Mouse (Mus musculus) lung, adult 2 months (tissue): Measurements from ENCODE around the gene Rfc4. TPM values are rescaled to one million over a fixed set of nuclear protein-coding genes. Genes with fewer than 3 reads are reported as not detected.

Experiments
- DNase-seq: peaks from one replicate; pipeline ENCODE4 v3.0.0; 2022
- H3K4me1 ChIP-seq: fragments of 200-500 bp; 2 replicates; pipeline ENCODE4 v1.6.1; 2011; ENCODE audit warnings: low read length; ENCODE audit not compliant: control insufficient read depth, insufficient read depth
- H3K4me3 ChIP-seq: fragments of 200-500 bp; replicated peaks from 2 replicates; pipeline ENCODE3; 2011; ENCODE audit warnings: low read depth, mild to moderate bottlenecking, control low read depth, low read length; ENCODE audit errors: extremely low read depth
- CTCF ChIP-seq: fragments of 200-500 bp; IDR thresholded peaks from 2 replicates; pipeline ENCODE4 v1.5.1; 2011; ENCODE audit warnings: mild to moderate bottlenecking, low read length, control low read depth; ENCODE audit not compliant: insufficient read depth
- POLR2A ChIP-seq: fragments of 200-500 bp; IDR thresholded peaks from 2 replicates; pipeline ENCODE4 v1.6.1; 2011; ENCODE audit warnings: low read depth, mild to moderate bottlenecking, control low read depth, low read length, borderline replicate concordance; ENCODE audit errors: extremely low read depth
- WGBS: fragments of 180-500 bp; shearing (Covaris S2); methylation state at CpG from one replicate; pipeline ENCODE4 v1.1.7; 2018; 5-methylcytosine and 5-hydroxymethylcytosine counted together
- polyA plus RNA-seq: library from polyadenylated mRNA; depleted of rRNA; stranded (reverse); fragments of >200 nt; gene quantifications from 2 replicates; pipeline ENCODE4 v1.2.3, GENCODE M21; 2012

Rfc4 gene
- polyA plus RNA-seq, 1 experiment = 0.57 TPM

- no peak overlapping the region for H3K4me3 ChIP-seq
- WGBS = 56% methylated on average over 5 of the region's 5 CpGs
- H3K4me1 ChIP-seq = peaks cover 4% of the 10 kb centered on the region
- DNase-seq = no peak
- TF ChIP-seq POLR2A = no peak
- TF ChIP-seq CTCF = no peak
These were observed 13.0 kb downstream of the Rfc4 start for GRCm38 (mm10) chr16:23114339-23115171.

- no peak for TF ChIP-seq CTCF
- no peak for TF ChIP-seq POLR2A
- Histone ChIP-seq H3K4me1 (peaks cover 9% of the 10 kb centered on the region), H3K4me3 (no peak overlapping the region)
- no peak for DNase-seq
These were observed 13.6 kb downstream of the Rfc4 start for GRCm38 (mm10) chr16:23113903-23114302.

GRCm38 (mm10) chr16:23112861-23113435 lies 14.6 kb downstream of the Rfc4 start:
- TF ChIP-seq POLR2A (no peak), CTCF (no peak)
- 33% methylated on average over 9 of the region's 9 CpGs for WGBS

GRCm38 (mm10) chr16:23112348-23112747 lies 15.2 kb downstream of the Rfc4 start:
- no peak for DNase-seq
- WGBS = 64% methylated on average over 12 of the region's 12 CpGs

More at GRCm38 (mm10) chr16:23112861-23113435, 14.6 kb downstream of the Rfc4 start:
- H3K4me3 ChIP-seq = no peak overlapping the region
- peaks cover 9% of the 10 kb centered on the region for H3K4me1 ChIP-seq
- DNase-seq = no peak

GRCm38 (mm10) chr16:23109350-23110280 lies 17.9 kb downstream of the Rfc4 start:
- no peak for DNase-seq
- TF ChIP-seq CTCF (no peak), POLR2A (no peak)
- Histone ChIP-seq H3K4me3 (no peak overlapping the region), H3K4me1 (peaks cover 9% of the 10 kb centered on the region)
- 26% methylated on average over 5 of the region's 5 CpGs for WGBS

More at GRCm38 (mm10) chr16:23112348-23112747, 15.2 kb downstream of the Rfc4 start:
- no peak overlapping the region for H3K4me3 ChIP-seq
- peaks cover 9% of the 10 kb centered on the region for H3K4me1 ChIP-seq
- TF ChIP-seq CTCF = no peak
- no peak for TF ChIP-seq POLR2A

GRCm38 (mm10) chr16:23108943-23109342 lies 18.6 kb downstream of the Rfc4 start:
- Histone ChIP-seq H3K4me1 (peaks cover 9% of the 10 kb centered on the region), H3K4me3 (peak overlapping the region; percentile 100)
- TF ChIP-seq POLR2A (no peak), CTCF (no peak)
- 5% methylated on average over 5 of the region's 5 CpGs for WGBS
- DNase-seq = no peak

GRCm38 (mm10) chr16:23107946-23108759 lies 19.4 kb downstream of the Rfc4 start:
- under 1% methylated on average over 52 of the region's 52 CpGs for WGBS

GRCm38 (mm10) chr16:23107231-23107942 lies 20.1 kb downstream of the Rfc4 start, which contains the start of gene Eif4a2:
Eif4a2 (plus strand) TSS chr16:23107444.
- DNase-seq = peak; percentile 93
- no peak for TF ChIP-seq CTCF
- TF ChIP-seq POLR2A = peak; percentile 99

More at GRCm38 (mm10) chr16:23107946-23108759, 19.4 kb downstream of the Rfc4 start:
- TF ChIP-seq POLR2A (peak; percentile 98), CTCF (no peak)
- DNase-seq = peak; percentile 83
- Histone ChIP-seq H3K4me3 (peak overlapping the region; percentile 100), H3K4me1 (peaks cover 9% of the 10 kb centered on the region)

More at GRCm38 (mm10) chr16:23107231-23107942, 20.1 kb downstream of the Rfc4 start, which contains the start of gene Eif4a2:
- Histone ChIP-seq H3K4me3 (peak within 1 kb of the TSS; percentile 100), H3K4me1 (peaks cover 9% of the 10 kb centered on the region)
- WGBS = under 1% methylated on average over 71 of the region's 71 CpGs
